Mouse (Mus musculus) left cerebral cortex, adult 2 months (tissue): ENCODE measurements at regions not wholly inside any gene's neighbourhood (a gene's known extent, or its start where the extent isn't known, plus 50 kb on each side); places are given as distances from the start of the nearest gene placed in this dataset.
A peak's percentile ranks its signal among the peaks of the same experiment; 100 is the strongest.

ENCODE experiments used
- DNase-seq, 2 experiments: peaks; one replicate each; pipeline ENCODE4 v3.0.0; 2021 to 2022; ENCODE audit warnings: low spot score in 2 of 2, mixed read lengths in 1 of 2; ENCODE audit errors: extremely low spot score in 1 of 2
- H3K27ac ChIP-seq: fragments of 200-600 bp; 2 replicates; pipeline ENCODE4 v1.8.1; 2022
- H3K4me3 ChIP-seq: fragments of 200-600 bp; 2 replicates; pipeline ENCODE4 v1.8.1; 2022
- CTCF ChIP-seq: fragments of 200-600 bp; IDR thresholded peaks from 2 replicates; pipeline ENCODE4 v1.8.1; 2022; ENCODE audit warnings: antibody characterized with exemption, mild to moderate bottlenecking, moderate library complexity
- intact Hi-C: fragments of 180-260 bp; cut with DNase I; formaldehyde crosslinking; loops from one replicate; pipeline ENCODE4 v1.15.1; 2025

DNA sequence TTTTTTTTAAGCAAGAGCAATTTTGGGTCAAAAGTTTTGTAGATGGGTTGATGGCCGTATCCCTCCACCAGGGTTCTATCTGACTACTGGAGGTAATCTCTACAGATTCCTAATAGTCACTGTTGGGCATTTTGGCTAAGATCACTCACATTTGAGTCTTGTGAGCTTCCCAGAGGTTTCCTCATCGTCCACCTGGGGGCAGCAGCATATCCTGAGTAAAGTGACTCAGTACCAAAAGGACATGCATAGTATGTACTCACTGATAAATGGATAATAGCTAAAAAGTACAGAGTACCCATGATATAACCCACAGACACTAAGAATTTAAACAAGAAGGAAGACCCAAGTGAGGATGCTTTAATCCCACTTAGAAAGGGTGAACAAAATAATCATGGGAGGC lies 1390.0 kb downstream of the Amy2a5 start:
- no peak overlapping the region for H3K4me3 ChIP-seq
- no peak for DNase-seq
- intact Hi-C loops: loop anchor here (2.0 kb wide), 1 partner anchor 1074 kb away; no protein-coding TSS in a partner anchor
- H3K27ac ChIP-seq: no peak overlapping the region
- peak; percentile 33 for TF ChIP-seq CTCF
